Mouse (Mus musculus) heart, adult 9 months (tissue): ENCODE data around the gene Degs2.

ENCODE experiments used
- DNase-seq, 2 experiments: peaks; one replicate each; pipeline ENCODE4 v3.0.0; 2022; ENCODE audit warnings: low spot score in 2 of 2

Degs2 gene

GRCm38 (mm10) chr12:108699576-108699975 lies 2.5 kb downstream of the Degs2 start:
- DNase-seq: no peak

GRCm38 (mm10) chr12:108698697-108699471 lies 3.2 kb downstream of the Degs2 start:
- DNase-seq: no peak

GRCm38 (mm10) chr12:108694223-108694622 lies 7.9 kb downstream of the Degs2 start:
- DNase-seq: no peak

- no peak for DNase-seq
These were observed 8.5 kb downstream of the Degs2 start for GRCm38 (mm10) chr12:108693592-108693991.

GRCm38 (mm10) chr12:108690529-108690928 lies 11.6 kb downstream of the Degs2 start:
- no peak for DNase-seq

- no peak for DNase-seq
These were observed 12.9 kb downstream of the Degs2 start for GRCm38 (mm10) chr12:108689167-108689566.

GRCm38 (mm10) chr12:108686926-108687325 lies 15.2 kb downstream of the Degs2 start:
- no peak for DNase-seq

GRCm38 (mm10) chr12:108686463-108686862 lies 15.7 kb downstream of the Degs2 start:
- no peak for DNase-seq

GRCm38 (mm10) chr12:108682240-108683023 lies 19.7 kb downstream of the Degs2 start:
- no peak for DNase-seq

- no peak for DNase-seq
These were observed 21.3 kb downstream of the Degs2 start for GRCm38 (mm10) chr12:108680861-108681260.

- DNase-seq: no peak
These were observed 23.7 kb downstream of the Degs2 start for GRCm38 (mm10) chr12:108678366-108678765.

GRCm38 (mm10) chr12:108677116-108677515 lies 25.0 kb downstream of the Degs2 start:
- DNase-seq: no peak

- no peak for DNase-seq
These were observed 26.3 kb downstream of the Degs2 start for GRCm38 (mm10) chr12:108675614-108676401.

GRCm38 (mm10) chr12:108674916-108675315 lies 27.2 kb downstream of the Degs2 start:
- DNase-seq: no peak

- DNase-seq: peak; percentile 75 to 78
These were observed 27.6 kb downstream of the Degs2 start for GRCm38 (mm10) chr12:108674502-108674901.

GRCm38 (mm10) chr12:108673546-108673945 lies 28.6 kb downstream of the Degs2 start:
- no peak for DNase-seq

GRCm38 (mm10) chr12:108672908-108673307 lies 29.2 kb downstream of the Degs2 start:
- no peak for DNase-seq

- DNase-seq: no peak
These were observed 30.6 kb downstream of the Degs2 start for GRCm38 (mm10) chr12:108671541-108671940.

GRCm38 (mm10) chr12:108668606-108669235 lies 33.4 kb downstream of the Degs2 start:
- DNase-seq: peak in 1 of 2 experiments; percentile 20

- DNase-seq: peak; percentile 38 to 46
These were observed 44.8 kb downstream of the Degs2 start for GRCm38 (mm10) chr12:108657350-108657749.
